ENCODE assay signal across 11 mouse cellular contexts in the genomic region with DNA sequence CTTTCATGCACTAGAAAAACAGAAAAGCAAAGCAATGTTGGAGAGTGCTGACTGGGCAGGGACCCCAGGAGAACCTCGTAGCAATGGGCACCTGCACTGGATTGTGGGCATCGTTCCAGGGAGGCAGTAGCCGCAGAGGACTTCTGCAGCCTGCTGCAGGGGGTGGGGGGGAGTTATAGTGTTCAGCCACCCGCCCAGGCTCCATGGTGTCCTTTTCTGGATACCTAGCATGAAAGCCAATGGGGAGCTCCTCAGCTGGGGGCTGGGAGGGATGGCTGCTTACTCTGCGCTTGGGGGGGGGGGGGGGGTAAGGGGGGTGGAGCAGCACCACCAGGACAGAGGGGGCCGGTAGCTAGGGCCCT. TPM values are rescaled to one million over a fixed set of nuclear protein-coding genes. Genes with fewer than 3 reads are reported as not detected.
DNase-seq lines count a peak whose midpoint lies in the region; ATAC-seq and TF ChIP-seq lines count a peak whose summit lies in the region.
"Had no signal": no experiment of that assay in that cellular context is flagged by ENCODE, and none has a peak within 500 bp of the region (broad histone marks: within the 10 kb centered on the region; RNA-seq: fewer than 3 reads in every experiment).

No protein-coding gene starts in this region.

- no peaks in the 10 kb centered on the region for H3K9me3 ChIP-seq in kidney, embryonic 15.5 days (replicated peaks)
- H3K9me3 ChIP-seq in forebrain, embryonic 13.5 days (replicated peaks): no peaks in the 10 kb centered on the region
- H3K9me3 ChIP-seq in limb, embryonic 14.5 days (ENCODE audit: control insufficient read depth, low read length): no peaks in the 10 kb centered on the region
- H3K9me3 ChIP-seq in midbrain, embryonic 15.5 days: no peaks in the 10 kb centered on the region

- H3K36me3 ChIP-seq in kidney, embryonic 15.5 days: no peaks in the 10 kb centered on the region
- no peaks in the 10 kb centered on the region for H3K36me3 ChIP-seq in kidney, adult 2 months (ENCODE audit: control insufficient read depth, insufficient read depth, low read length)
- no peaks in the 10 kb centered on the region for H3K36me3 ChIP-seq in forebrain, embryonic 13.5 days (ENCODE audit: poor library complexity, severe bottlenecking)
- H3K36me3 ChIP-seq in limb, embryonic 14.5 days (ENCODE audit: control insufficient read depth, insufficient read depth, low read length): no peaks in the 10 kb centered on the region
- no peaks in the 10 kb centered on the region for H3K36me3 ChIP-seq in midbrain, embryonic 15.5 days (replicated peaks)

- H3K9ac ChIP-seq in kidney, embryonic 15.5 days: no peak overlapping the region
- H3K9ac ChIP-seq in forebrain, embryonic 13.5 days: no peak overlapping the region
- no peak overlapping the region for H3K9ac ChIP-seq in limb, embryonic 14.5 days (ENCODE audit: low read depth, low read length, severe bottlenecking)
- H3K9ac ChIP-seq in midbrain, embryonic 15.5 days: no peak overlapping the region

- 0 out of 2 replicates have a peak overlapping the region, but pooled peaks have one; percentile 24 for H3K4me2 ChIP-seq in kidney, embryonic 15.5 days
- H3K4me2 ChIP-seq in forebrain, embryonic 13.5 days: peak overlapping the region; percentile 51
- H3K4me2 ChIP-seq in limb, embryonic 14.5 days (replicated peaks; ENCODE audit: low read depth, low read length, severe bottlenecking): peak overlapping the region; percentile 13; the same call in 1 of the 2 replicates
- H3K4me2 ChIP-seq in midbrain, embryonic 15.5 days: peak overlapping the region; percentile 21; the same call in 1 of the 2 replicates

- no peak overlapping the region for H3K27ac ChIP-seq in kidney, embryonic 15.5 days
- no peak overlapping the region for H3K27ac ChIP-seq in kidney, adult 2 months (ENCODE audit: insufficient read depth, low read depth, low read length)
- no peak overlapping the region for H3K27ac ChIP-seq in forebrain, embryonic 13.5 days
- H3K27ac ChIP-seq in limb, embryonic 14.5 days (replicated peaks; ENCODE audit: low read depth, low read length): no peak overlapping the region
- H3K27ac ChIP-seq in midbrain, embryonic 15.5 days: no peak overlapping the region

- H3K27me3 ChIP-seq in kidney, embryonic 15.5 days: peaks cover 95% of the 10 kb centered on the region
- H3K27me3 ChIP-seq in kidney, adult 2 months (replicated peaks; ENCODE audit: control insufficient read depth, insufficient read depth, low read length): peaks cover 14% of the 10 kb centered on the region
- H3K27me3 ChIP-seq in forebrain, embryonic 13.5 days: peaks cover 84% of the 10 kb centered on the region
- H3K27me3 ChIP-seq in limb, embryonic 14.5 days (ENCODE audit: control insufficient read depth, insufficient read depth, low read length): peaks cover 64% of the 10 kb centered on the region
- peaks cover 83% of the 10 kb centered on the region for H3K27me3 ChIP-seq in midbrain, embryonic 15.5 days (replicated peaks)

- H3K4me3 ChIP-seq in kidney, embryonic 15.5 days (replicated peaks): peak overlapping the region; percentile 10; the same call in 1 of the 2 replicates
- H3K4me3 ChIP-seq in kidney, adult 2 months (ENCODE audit: insufficient read depth, low read depth, low read length): no peak overlapping the region
- H3K4me3 ChIP-seq in forebrain, embryonic 13.5 days: no peak overlapping the region
- H3K4me3 ChIP-seq in limb, embryonic 14.5 days (replicated peaks; ENCODE audit: low read length): peak overlapping the region; percentile 10; the same call in 1 of the 2 replicates
- H3K4me3 ChIP-seq in midbrain, embryonic 15.5 days: no peak overlapping the region
- H3K4me3 ChIP-seq: erythroblast, embryonic 14.5 days; myocyte had no signal

- 2% methylated on average over 5 of the region's 6 CpGs for WGBS in kidney, embryonic 15.5 days
- WGBS in kidney, adult 2 months: 2% methylated on average over 5 of the region's 6 CpGs
- WGBS in forebrain, embryonic 13.5 days: 0% methylated on average over 5 of the region's 6 CpGs
- WGBS in limb, embryonic 14.5 days: 4% methylated on average over 4 of the region's 6 CpGs
- 4% methylated on average over 6 of the region's 6 CpGs for WGBS in midbrain, embryonic 15.5 days

- DNase-seq in kidney, adult 2 months: no peak
- DNase-seq in limb, embryonic 14.5 days (ENCODE audit: low spot score): no peak
- no peak for DNase-seq in cerebellum, adult 11-12 months
- DNase-seq in adrenal gland, adult 2 months: no peak
- DNase-seq: kidney, adult 18-20 months had no signal

- no peak for TF ChIP-seq CTCF in kidney, adult 2 months (conservative IDR thresholded peaks at IDR 0.05; ENCODE audit: insufficient read depth, insufficient read length, low read depth, low read length)

- ATAC-seq in kidney, embryonic 15.5 days (replicated peaks; ENCODE audit: low FRiP score): 0 out of 2 replicates have a peak, but pooled peaks have one; percentile 17
- ATAC-seq in forebrain, embryonic 13.5 days: peak; percentile 5; the same call in 1 of the 2 replicates
- no peak for ATAC-seq in limb, embryonic 14.5 days (ENCODE audit: low FRiP score, low read depth)
- no peak; the same call in 1 of the 2 replicates for ATAC-seq in midbrain, embryonic 15.5 days (replicated peaks)
- no peak for ATAC-seq in megakaryocyte progenitor cell, adult 5-6 weeks (replicated peaks; ENCODE audit: poor library complexity)

- H3K4me1 ChIP-seq in kidney, embryonic 15.5 days: peaks cover 22% of the 10 kb centered on the region
- no peaks in the 10 kb centered on the region for H3K4me1 ChIP-seq in kidney, adult 2 months (ENCODE audit: control insufficient read depth, insufficient read depth, low read length)
- peaks cover 24% of the 10 kb centered on the region for H3K4me1 ChIP-seq in forebrain, embryonic 13.5 days
- H3K4me1 ChIP-seq in limb, embryonic 14.5 days (ENCODE audit: control insufficient read depth, insufficient read depth, low read length): peaks cover 11% of the 10 kb centered on the region
- peaks cover 19% of the 10 kb centered on the region for H3K4me1 ChIP-seq in midbrain, embryonic 15.5 days

- TF ChIP-seq POLR2A in kidney, adult 2 months (IDR thresholded peaks at IDR 0.05; ENCODE audit: low read depth, low read length): no peak
- TF ChIP-seq POLR2A in limb, embryonic 14.5 days (IDR thresholded peaks at IDR 0.05; ENCODE audit: borderline replicate concordance, extremely low read depth, insufficient read depth, insufficient read length): no peak

RNA-seq across cellular contexts. Expression of a gene that starts 12.2 kb away (rescaled TPM):
- 0.93 and 1.0 TPM in 2 replicates for polyA plus RNA-seq in kidney, embryonic 15.5 days (2015; fragmentation: Nextera tagmentation; extraction: Ambion mirVana)
- 0.67 and 0.98 TPM in 2 replicates for polyA plus RNA-seq in kidney, adult 2 months (2012; rRNA removed)
- 0.43 and 1.0 TPM in 2 replicates for polyA plus RNA-seq in forebrain, embryonic 13.5 days (2015; fragmentation: Nextera tagmentation; extraction: Ambion mirVana)
- 0.06 TPM in 1 of 2 replicates, not detected in the other for polyA plus RNA-seq in limb, embryonic 14.5 days (2012; rRNA removed)
- 0.12 TPM in 1 of 2 replicates, not detected in the other for polyA plus RNA-seq in limb, embryonic 14.5 days (2014; fragmentation: Nextera tagmentation; extraction: Ambion mirVana)
- polyA plus RNA-seq in midbrain, embryonic 15.5 days (2015; fragmentation: Nextera tagmentation; extraction: Ambion mirVana): 4.2 and 4.3 TPM in 2 replicates
- total RNA-seq in megakaryocyte progenitor cell, adult 5-6 weeks (2015): 0.47 TPM in 1 of 2 replicates, not detected in the other
- not detected in 2 replicates for total RNA-seq in megakaryocyte progenitor cell, adult 5-6 weeks (2017)
- not detected for total RNA-seq in adrenal gland, adult 2 months (2021)
- 0.03 TPM in 1 of 2 replicates, not detected in the other for polyA plus RNA-seq in adrenal gland, adult 2 months (2012; rRNA removed)
- polyA plus RNA-seq: erythroblast, embryonic 14.5 days; myocyte had no signal

RNA-seq across cellular contexts. Expression of a gene that starts 29.4 kb away (rescaled TPM):
- 0.21 and 0.35 TPM in 2 replicates for polyA plus RNA-seq in kidney, embryonic 15.5 days (2015; fragmentation: Nextera tagmentation; extraction: Ambion mirVana)
- 0.02 and 0.15 TPM in 2 replicates for polyA plus RNA-seq in kidney, adult 2 months (2012; rRNA removed)
- polyA plus RNA-seq in forebrain, embryonic 13.5 days (2015; fragmentation: Nextera tagmentation; extraction: Ambion mirVana): 0.14 and 0.50 TPM in 2 replicates
- polyA plus RNA-seq in limb, embryonic 14.5 days (2012; rRNA removed): 0.09 and 0.18 TPM in 2 replicates
- 0.10 and 0.47 TPM in 2 replicates for polyA plus RNA-seq in limb, embryonic 14.5 days (2014; fragmentation: Nextera tagmentation; extraction: Ambion mirVana)
- 0.97 and 1.6 TPM in 2 replicates for polyA plus RNA-seq in midbrain, embryonic 15.5 days (2015; fragmentation: Nextera tagmentation; extraction: Ambion mirVana)
- total RNA-seq in megakaryocyte progenitor cell, adult 5-6 weeks (2015): not detected in 2 replicates
- total RNA-seq in megakaryocyte progenitor cell, adult 5-6 weeks (2017): not detected in 2 replicates
- not detected for total RNA-seq in adrenal gland, adult 2 months (2021)
- polyA plus RNA-seq in adrenal gland, adult 2 months (2012; rRNA removed): not detected in 2 replicates
- polyA plus RNA-seq: erythroblast, embryonic 14.5 days; myocyte had no signal

Comparison
In these comparisons a context has a peak if more than half of its experiments do, and no peak if none do; other contexts are left out.
1. H3K4me3 ChIP-seq: peak in kidney, embryonic 15.5 days (single experiment) and limb, embryonic 14.5 days (single experiment); none in kidney, adult 2 months (single experiment), forebrain, embryonic 13.5 days (single experiment) and midbrain, embryonic 15.5 days (single experiment).
2. ATAC-seq: peak in kidney, embryonic 15.5 days (single experiment) and forebrain, embryonic 13.5 days (single experiment); none in limb, embryonic 14.5 days (single experiment), midbrain, embryonic 15.5 days (single experiment) and megakaryocyte progenitor cell, adult 5-6 weeks (single experiment).
3. Peak in every context shown above with its lines, with median percentiles within 50 percentile points of each other: H3K4me2 ChIP-seq.